In the genomic region with DNA sequence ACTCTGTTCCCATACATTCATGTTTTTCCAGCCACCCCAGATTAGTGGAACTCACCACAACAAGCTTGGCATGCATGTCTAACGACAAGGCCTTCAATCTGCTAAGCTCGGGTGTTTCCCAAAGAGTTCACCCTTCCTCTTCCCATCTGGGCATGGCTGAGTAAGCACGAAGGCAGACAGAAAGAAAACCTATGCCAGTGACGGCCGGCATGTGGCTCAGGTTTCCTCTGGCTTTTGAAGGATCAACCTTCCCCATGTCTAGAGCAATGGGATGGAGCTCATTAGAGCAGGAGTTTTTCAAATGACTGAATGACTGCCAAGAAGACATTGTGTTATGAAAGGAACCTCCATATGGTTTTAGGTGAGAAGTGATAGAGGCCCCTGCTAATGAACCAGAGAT, we compare ENCODE assay signal across 16 mouse cellular contexts.
"Had no signal": no experiment of that assay in that cellular context is flagged by ENCODE, and none has a peak within 500 bp of the region (broad histone marks: within the 10 kb centered on the region; RNA-seq: fewer than 3 reads in every experiment).

No protein-coding gene starts in this region.

- H3K4me3 ChIP-seq: limb, embryonic 12.5 days; midbrain, embryonic 10.5 days; midbrain, embryonic 15.5 days; neural tube, embryonic 13.5 days had no signal

- H3K9ac ChIP-seq: limb, embryonic 12.5 days; liver, embryonic 14.5 days; midbrain, embryonic 15.5 days; neural tube, embryonic 13.5 days had no signal

- H3K27me3 ChIP-seq: limb, embryonic 12.5 days; midbrain, embryonic 15.5 days; neural tube, embryonic 13.5 days had no signal

- H3K4me1 ChIP-seq: midbrain, embryonic 10.5 days; midbrain, embryonic 15.5 days; neural tube, embryonic 13.5 days had no signal

- H3K27ac ChIP-seq: limb, embryonic 12.5 days; liver, embryonic 14.5 days; midbrain, embryonic 10.5 days; midbrain, embryonic 15.5 days; neural tube, embryonic 13.5 days had no signal

- DNase-seq: kidney, postnatal 14 days; layer of hippocampus, adult 9-11 months; layer of hippocampus, postnatal 36 days; lung, adult 2 months; lung, postnatal 10 days; lung, postnatal 4 days; retina, postnatal 1 day; right cerebral cortex, postnatal 4 days; spleen, adult 18-20 months; thymus, adult 18-20 months; thymus, postnatal 14 days had no signal

- ATAC-seq: midbrain, embryonic 15.5 days had no signal

- H3K9me3 ChIP-seq: limb, embryonic 12.5 days; midbrain, embryonic 10.5 days; midbrain, embryonic 15.5 days; neural tube, embryonic 13.5 days had no signal

- H3K36me3 ChIP-seq: limb, embryonic 12.5 days; midbrain, embryonic 10.5 days; midbrain, embryonic 15.5 days; neural tube, embryonic 13.5 days had no signal

- H3K4me2 ChIP-seq: limb, embryonic 12.5 days; midbrain, embryonic 15.5 days; neural tube, embryonic 13.5 days had no signal
